Mouse (Mus musculus) liver (tissue): ENCODE measurements at regions not wholly inside any gene's neighbourhood (a gene's known extent, or its start where the extent isn't known, plus 50 kb on each side); places are given as distances from the start of the nearest gene placed in this dataset.

Experiments used
- DNase-seq: peaks from one replicate; pipeline ENCODE4 v3.0.0-alpha.2; 2020; ENCODE audit warnings: mixed read lengths

GRCm38 (mm10) chr10:37260791-37261488 lies 122.2 kb upstream of the Marcks start:
- peak; percentile 20 for DNase-seq

- no peak for DNase-seq
Measured at GRCm38 (mm10) chr10:37259186-37259585, 120.5 kb upstream of the Marcks start.

GRCm38 (mm10) chr10:37257544-37257943 lies 118.8 kb upstream of the Marcks start:
- DNase-seq: no peak

- no peak for DNase-seq
Measured at GRCm38 (mm10) chr10:37250934-37251521, 112.3 kb upstream of the Marcks start.

GRCm38 (mm10) chr10:37250157-37250556 lies 111.4 kb upstream of the Marcks start:
- DNase-seq: no peak

GRCm38 (mm10) chr10:37249511-37249910 lies 110.8 kb upstream of the Marcks start:
- DNase-seq: no peak

GRCm38 (mm10) chr10:37247121-37247520 lies 108.4 kb upstream of the Marcks start:
- no peak for DNase-seq

- no peak for DNase-seq
Measured at GRCm38 (mm10) chr10:37243136-37243535, 104.4 kb upstream of the Marcks start.

GRCm38 (mm10) chr10:37241821-37242263 lies 103.1 kb upstream of the Marcks start:
- DNase-seq: no peak

GRCm38 (mm10) chr10:37240634-37241033 lies 101.9 kb upstream of the Marcks start:
- DNase-seq: no peak

- no peak for DNase-seq
Measured at GRCm38 (mm10) chr10:37240201-37240600, 101.5 kb upstream of the Marcks start.

- DNase-seq: no peak
Measured at GRCm38 (mm10) chr10:37236001-37236822, 97.5 kb upstream of the Marcks start.

GRCm38 (mm10) chr10:37231936-37232556 lies 93.3 kb upstream of the Marcks start:
- peak; percentile 91 for DNase-seq

GRCm38 (mm10) chr10:37231159-37231558 lies 92.4 kb upstream of the Marcks start:
- peak; percentile 55 for DNase-seq

- DNase-seq: peak; percentile 38
Measured at GRCm38 (mm10) chr10:37227889-37228288, 89.2 kb upstream of the Marcks start.

- no peak for DNase-seq
Measured at GRCm38 (mm10) chr10:37221730-37222129, 83.0 kb upstream of the Marcks start.

GRCm38 (mm10) chr10:37220434-37220833 lies 81.7 kb upstream of the Marcks start:
- DNase-seq: peak; percentile 66

GRCm38 (mm10) chr10:37219936-37220335 lies 81.2 kb upstream of the Marcks start:
- no peak for DNase-seq

GRCm38 (mm10) chr10:37219381-37219780 lies 80.7 kb upstream of the Marcks start:
- DNase-seq: peak; percentile 34

- no peak for DNase-seq
Measured at GRCm38 (mm10) chr10:37214656-37215055, 75.9 kb upstream of the Marcks start.

- peak; percentile 8 for DNase-seq
Measured at GRCm38 (mm10) chr10:37212350-37213035, 73.8 kb upstream of the Marcks start.

GRCm38 (mm10) chr10:37211305-37211704 lies 72.6 kb upstream of the Marcks start:
- no peak for DNase-seq

- DNase-seq: no peak
Measured at GRCm38 (mm10) chr10:37210223-37210622, 71.5 kb upstream of the Marcks start.
